Mouse (Mus musculus) lung, embryonic 15.5 days (tissue): ENCODE measurements around the gene Asna1. TPM values are rescaled to one million over a fixed set of nuclear protein-coding genes. Genes with fewer than 3 reads are reported as not detected.

Experiments used
- ATAC-seq: fragments of 200-750 bp; cut with Nextera tagmentation; 2 replicates; pipeline ENCODE4 v1.8.0; 2017; ENCODE audit warnings: moderate number of reproducible peaks, borderline replicate concordance; ENCODE audit not compliant: low FRiP score, low TSS enrichment; ENCODE audit errors: extremely low read depth
- H3K27ac ChIP-seq: fragments of 300-500 bp; sonication (generic); 2 replicates; pipeline ENCODE4 v1.5.1; 2015; ENCODE audit warnings: moderate library complexity, mild to moderate bottlenecking, inconsistent platforms
- H3K27me3 ChIP-seq: fragments of 300-500 bp; sonication (generic); 2 replicates; pipeline ENCODE4 v1.6.1; 2015; ENCODE audit warnings: inconsistent platforms
- H3K36me3 ChIP-seq: fragments of 300-500 bp; sonication (generic); 2 replicates; pipeline ENCODE4 v1.6.1; 2015; ENCODE audit warnings: inconsistent platforms
- H3K4me1 ChIP-seq: fragments of 300-500 bp; sonication (generic); 2 replicates; pipeline ENCODE4 v1.6.1; 2015; ENCODE audit warnings: inconsistent platforms
- H3K4me2 ChIP-seq: fragments of 300-500 bp; sonication (generic); 2 replicates; pipeline ENCODE4 v1.6.1; 2015; ENCODE audit warnings: inconsistent platforms, mild to moderate bottlenecking, moderate library complexity
- H3K4me3 ChIP-seq: fragments of 300-500 bp; sonication (generic); 2 replicates; pipeline ENCODE4 v1.5.1; 2015; ENCODE audit warnings: mild to moderate bottlenecking, inconsistent platforms
- H3K9ac ChIP-seq: fragments of 300-500 bp; sonication (generic); 2 replicates; pipeline ENCODE4 v1.6.1; 2015; ENCODE audit warnings: inconsistent platforms
- H3K9me3 ChIP-seq: fragments of 300-500 bp; sonication (generic); 2 replicates; pipeline ENCODE4 v1.6.1; 2016; ENCODE audit warnings: inconsistent platforms
- WGBS: fragments of 180-500 bp; shearing (Covaris S2); methylation state at CpG from one replicate; pipeline ENCODE4 v1.1.7; 2015; 5-methylcytosine and 5-hydroxymethylcytosine counted together
- polyA plus RNA-seq: library from polyadenylated mRNA; unstranded; fragments of >200 nt; fragmentation: Nextera tagmentation; extraction: Ambion mirVana; gene quantifications from 2 replicates; pipeline ENCODE4 v1.2.1, GENCODE M21; 2015

Gene Asna1
- polyA plus RNA-seq = 124 and 128 TPM in 2 replicates

DNA sequence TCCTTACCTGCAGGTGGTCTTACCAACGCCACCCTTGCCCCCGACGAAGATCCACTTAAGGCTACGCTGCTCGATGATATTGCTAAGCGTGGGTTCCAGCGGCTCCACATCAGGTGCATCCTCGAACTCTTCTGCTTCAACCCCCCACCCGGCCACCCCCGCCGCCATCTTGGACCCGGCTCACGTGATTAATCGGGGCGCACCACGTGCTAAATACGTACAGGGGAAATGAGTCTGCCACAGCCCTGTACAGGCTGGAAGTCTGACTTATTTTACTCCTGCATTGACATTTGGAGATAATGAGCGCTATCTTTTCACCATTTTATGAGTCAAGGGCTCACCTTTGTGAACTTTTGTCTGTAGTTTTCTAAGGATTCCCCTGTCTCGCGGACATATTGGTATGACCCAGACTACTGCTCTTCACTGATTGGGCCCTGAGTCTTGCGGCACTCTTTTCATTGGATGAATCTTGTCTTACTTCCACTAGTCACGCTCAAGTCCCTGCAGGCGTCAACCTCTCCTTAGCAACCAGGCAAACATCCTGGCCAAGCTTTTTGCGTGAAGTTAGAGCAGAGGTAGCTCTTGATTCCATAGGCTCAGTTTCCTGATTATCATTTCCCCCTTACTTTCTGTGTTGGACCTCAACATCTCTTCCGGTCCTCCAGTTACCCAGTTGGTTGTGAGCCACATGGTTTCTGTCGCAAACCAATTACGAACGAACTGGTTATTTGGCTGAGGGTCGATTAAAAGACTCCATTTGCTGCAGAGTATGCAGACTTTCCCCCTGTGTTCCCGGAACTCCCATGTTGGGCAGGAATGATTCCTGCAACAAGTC lies at the start of gene Asna1:
TSS of gene Asna1 (minus strand) at position 184 of the 835 bp plus-strand sequence.
- H3K36me3 ChIP-seq = peaks cover 45% of the 10 kb centered on the region
- peak; percentile 89 for ATAC-seq
- WGBS = 5% methylated on average over 30 of the region's 30 CpGs

DNA sequence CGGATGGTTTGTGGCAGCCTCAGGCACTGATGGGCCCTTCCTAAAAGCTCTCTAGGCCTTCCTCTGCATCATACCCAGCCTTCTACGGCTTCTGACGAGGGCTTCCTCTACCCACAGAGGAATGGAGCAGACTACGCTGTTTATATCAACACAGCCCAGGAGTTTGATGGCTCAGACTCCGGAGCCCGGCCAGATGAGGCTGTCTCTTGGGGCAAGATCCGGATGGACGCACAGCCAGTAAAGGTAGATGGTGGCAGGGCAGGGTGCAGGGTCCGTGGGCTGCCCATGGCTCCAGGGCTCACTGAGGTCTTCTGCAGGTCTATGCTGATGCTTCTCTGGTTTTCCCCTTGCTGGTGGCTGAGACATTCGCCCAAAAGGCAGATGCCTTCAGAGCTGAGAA lies 49.5 kb upstream of the Asna1 start:
- Histone ChIP-seq H3K36me3 (peaks cover 40% of the 10 kb centered on the region), H3K9me3 (no peaks in the 10 kb centered on the region), H3K27ac (no peak overlapping the region), H3K9ac (no peak overlapping the region), H3K4me2 (no peak overlapping the region), H3K4me3 (no peak overlapping the region), H3K4me1 (peaks cover 18% of the 10 kb centered on the region), H3K27me3 (no peaks in the 10 kb centered on the region)
- no peak for ATAC-seq
- 85% methylated on average over 10 of the region's 10 CpGs for WGBS

More for the DNA sequence above, at the start of gene Asna1:
- peak within 1 kb of the TSS; percentile 91 for H3K27ac ChIP-seq
- H3K4me3 ChIP-seq = peak within 1 kb of the TSS; percentile 95
- no peaks in the 10 kb centered on the region for H3K9me3 ChIP-seq
- H3K9ac ChIP-seq = peak within 1 kb of the TSS; percentile 80
- H3K27me3 ChIP-seq = no peaks in the 10 kb centered on the region
- H3K4me1 ChIP-seq = peaks cover 37% of the 10 kb centered on the region
- peak within 1 kb of the TSS; percentile 90 for H3K4me2 ChIP-seq

DNA sequence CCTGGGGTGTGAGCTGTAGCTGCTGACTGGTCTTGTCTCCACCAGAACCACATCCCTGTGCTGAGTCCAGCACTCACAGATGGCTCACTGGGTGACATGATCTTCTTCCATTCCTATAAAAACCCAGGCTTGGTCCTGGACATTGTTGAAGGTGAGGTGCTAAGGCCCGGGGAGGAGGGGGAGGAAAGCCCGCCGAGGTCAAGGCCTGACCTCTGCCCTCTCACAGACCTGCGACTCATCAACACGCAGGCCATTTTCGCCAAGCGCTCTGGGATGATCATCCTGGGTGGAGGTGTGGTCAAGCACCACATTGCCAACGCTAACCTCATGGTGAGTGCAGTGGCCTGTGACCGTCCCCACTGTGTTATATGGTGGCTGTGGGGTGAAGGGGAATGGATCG lies 49.1 kb upstream of the Asna1 start:
- no peak overlapping the region for H3K27ac ChIP-seq
- H3K4me3 ChIP-seq = no peak overlapping the region
- H3K36me3 ChIP-seq = peaks cover 40% of the 10 kb centered on the region
- H3K4me2 ChIP-seq = no peak overlapping the region
- peaks cover 18% of the 10 kb centered on the region for H3K4me1 ChIP-seq
- no peak overlapping the region for H3K9ac ChIP-seq
- H3K9me3 ChIP-seq = no peaks in the 10 kb centered on the region
- WGBS = 78% methylated on average over 10 of the region's 10 CpGs
- no peaks in the 10 kb centered on the region for H3K27me3 ChIP-seq
- no peak for ATAC-seq

DNA sequence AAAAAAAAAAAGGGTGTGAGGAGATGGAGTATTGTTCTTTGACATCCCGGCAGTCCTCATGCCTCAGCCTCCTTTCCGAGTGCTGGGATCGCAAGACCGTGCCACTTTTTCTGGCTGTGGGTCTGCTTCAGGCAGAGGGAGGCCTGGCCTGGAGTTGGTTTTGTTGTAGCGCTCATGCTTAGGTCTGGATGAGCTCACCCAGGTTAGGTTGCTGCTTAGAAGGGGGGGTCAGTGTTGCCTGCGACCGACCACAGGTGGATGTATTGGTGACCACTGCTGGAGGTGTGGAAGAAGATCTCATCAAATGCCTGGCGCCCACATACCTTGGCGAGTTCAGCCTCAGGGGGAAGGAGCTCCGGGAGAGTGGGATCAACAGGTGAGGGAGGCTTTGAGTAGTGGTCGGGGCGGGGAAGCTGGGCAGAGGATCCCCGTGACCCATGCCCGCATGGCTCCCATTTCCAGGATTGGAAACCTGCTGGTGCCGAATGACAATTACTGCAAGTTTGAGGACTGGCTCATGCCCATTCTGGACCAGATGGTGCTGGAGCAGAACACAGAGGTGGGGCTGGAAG lies 48.0 kb upstream of the Asna1 start:
- Histone ChIP-seq H3K9me3 (no peaks in the 10 kb centered on the region), H3K36me3 (peaks cover 34% of the 10 kb centered on the region), H3K4me2 (peak overlapping the region; percentile 72; the same call in 1 of the 2 replicates), H3K27me3 (no peaks in the 10 kb centered on the region), H3K4me1 (peaks cover 18% of the 10 kb centered on the region), H3K9ac (no peak overlapping the region), H3K27ac (no peak overlapping the region), H3K4me3 (no peak overlapping the region)
- ATAC-seq = no peak
- 87% methylated on average over 15 of the region's 15 CpGs for WGBS

DNA sequence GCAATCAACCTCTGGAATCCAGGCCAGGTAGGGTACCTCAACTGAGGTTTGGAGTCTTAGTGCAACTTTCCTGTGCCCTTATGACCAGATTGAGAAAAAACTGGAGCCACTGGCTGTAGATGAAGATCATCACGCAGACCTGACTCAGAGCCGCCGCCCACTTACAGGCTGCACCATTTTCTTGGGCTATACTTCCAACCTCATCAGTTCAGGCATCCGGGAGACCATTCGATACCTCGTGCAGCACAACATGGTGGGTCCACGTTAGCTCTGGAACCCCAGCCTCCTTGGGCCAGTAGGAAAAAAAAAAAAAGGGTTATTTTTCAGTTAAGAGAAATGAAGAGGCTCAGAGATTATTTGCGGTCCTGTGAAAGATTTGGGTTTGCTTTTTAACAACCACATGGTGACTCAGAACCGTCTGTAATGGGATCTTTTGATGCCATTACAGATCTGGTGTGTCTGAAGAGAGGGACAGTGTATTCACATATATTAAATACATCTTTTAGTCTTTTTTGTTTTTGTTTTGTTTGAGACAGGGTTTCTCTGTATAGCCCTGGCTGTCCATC lies 47.4 kb upstream of the Asna1 start:
- Histone ChIP-seq H3K27ac (peak overlapping the region; percentile 95), H3K9ac (peak overlapping the region; percentile 75), H3K4me3 (peak overlapping the region; percentile 80), H3K4me1 (peaks cover 18% of the 10 kb centered on the region), H3K9me3 (no peaks in the 10 kb centered on the region), H3K36me3 (peaks cover 34% of the 10 kb centered on the region), H3K27me3 (no peaks in the 10 kb centered on the region), H3K4me2 (peak overlapping the region; percentile 72)
- ATAC-seq = no peak
- WGBS = 29% methylated on average over 9 of the region's 9 CpGs

DNA sequence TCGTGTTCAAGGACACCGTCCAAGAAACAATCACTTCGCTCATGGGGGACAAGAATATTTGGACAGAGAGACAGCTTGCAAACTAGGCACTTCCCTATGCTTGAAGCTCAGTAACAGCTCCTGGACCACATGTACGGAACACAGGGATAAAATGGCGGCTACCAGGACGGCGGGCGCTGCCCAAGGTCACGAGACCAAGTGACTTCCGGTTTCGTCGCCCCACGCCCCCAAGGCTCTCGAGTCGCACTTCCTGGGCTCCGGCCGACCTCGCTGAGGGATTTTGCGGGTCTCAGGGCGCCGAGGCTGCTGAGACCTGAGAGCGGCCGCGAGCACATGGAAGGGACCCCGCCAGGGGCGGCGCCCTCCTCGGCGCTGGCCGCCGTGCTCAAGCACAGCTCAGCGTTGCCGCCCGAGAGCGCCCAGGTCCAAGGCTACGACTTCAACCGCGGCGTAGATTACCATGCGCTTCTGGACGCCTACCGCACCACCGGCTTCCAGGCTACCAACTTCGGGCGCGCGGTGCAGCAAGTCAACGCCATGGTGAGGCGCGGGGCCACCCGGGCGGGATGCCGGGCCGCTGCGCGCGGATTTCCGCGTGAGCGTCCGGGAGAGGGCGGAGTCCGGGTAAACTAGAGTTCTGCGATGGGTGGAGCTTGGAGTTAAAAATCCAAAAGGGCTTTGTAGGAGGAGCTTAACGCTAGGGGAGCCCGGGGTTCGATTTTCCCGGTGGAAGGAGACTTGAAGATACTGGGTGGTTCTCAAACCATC lies 46.6 kb upstream of the Asna1 start, which contains the start of gene Dhps:
TSS of gene Dhps (plus strand) at position 244 of the 768 bp plus-strand sequence.
- H3K4me2 ChIP-seq = peak within 1 kb of the TSS; percentile 72
- peak within 1 kb of the TSS; percentile 80 for H3K4me3 ChIP-seq
- peak within 1 kb of the TSS; percentile 75 for H3K9ac ChIP-seq

DNA sequence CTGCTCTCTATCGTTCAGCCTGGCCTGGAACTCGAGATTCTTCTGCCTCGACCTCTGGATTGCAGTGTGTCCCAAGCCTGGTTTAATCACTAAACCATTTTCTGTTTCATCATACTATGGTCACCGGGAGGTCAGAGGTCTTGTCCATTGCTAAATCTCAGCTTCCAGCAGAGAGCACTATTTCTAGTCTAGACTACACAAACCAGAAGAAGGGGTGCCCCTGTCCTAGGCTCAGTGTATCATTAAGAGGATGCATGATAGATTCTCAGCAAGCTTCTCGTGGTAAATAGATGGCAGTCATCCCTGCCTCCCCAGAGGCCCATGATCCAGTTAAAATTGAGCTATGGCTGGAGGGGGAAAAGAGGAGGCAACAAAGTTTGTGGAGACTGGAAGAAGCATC lies 46.0 kb upstream of the Asna1 start:
- no peak for ATAC-seq
- peak overlapping the region; percentile 72 for H3K4me2 ChIP-seq
- 71% methylated on average over 5 of the region's 5 CpGs for WGBS

More for the DNA sequence above, 46.6 kb upstream of the Asna1 start, which contains the start of gene Dhps:
- Histone ChIP-seq H3K4me1 (peaks cover 18% of the 10 kb centered on the region), H3K36me3 (peaks cover 32% of the 10 kb centered on the region), H3K27me3 (no peaks in the 10 kb centered on the region), H3K27ac (peak within 1 kb of the TSS; percentile 95), H3K9me3 (no peaks in the 10 kb centered on the region)
- under 1% methylated on average over 68 of the region's 68 CpGs for WGBS
- peak; percentile 88 for ATAC-seq

DNA sequence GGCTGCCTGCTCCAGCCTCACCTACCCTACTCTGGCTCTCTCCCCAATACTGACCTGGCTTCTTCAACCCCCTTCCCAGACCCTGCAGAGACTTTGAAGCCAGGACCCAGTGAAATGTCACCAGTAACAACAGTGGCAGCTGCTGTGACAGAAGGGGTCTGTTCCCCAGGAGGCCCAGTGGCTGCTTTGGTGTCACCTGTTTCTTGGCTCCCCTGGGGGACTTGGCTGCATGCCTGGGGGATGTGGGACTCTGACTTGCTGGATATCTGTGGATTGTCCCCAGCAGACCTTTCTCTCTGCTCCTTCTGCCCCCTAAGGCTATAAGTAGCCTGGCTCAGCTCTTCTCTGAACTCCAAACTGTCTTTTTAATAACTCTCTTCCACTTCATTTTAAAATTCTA lies 42.9 kb upstream of the Asna1 start, which contains the start of gene Gm5741:
TSS of gene Gm5741 (minus strand) at position 1 of the 400 bp plus-strand sequence.
- ATAC-seq = no peak
- no peaks in the 10 kb centered on the region for H3K27me3 ChIP-seq
- H3K9ac ChIP-seq = no peak within 1 kb of the TSS
- no peak within 1 kb of the TSS for H3K4me3 ChIP-seq
- H3K4me1 ChIP-seq = peaks cover 15% of the 10 kb centered on the region
- H3K9me3 ChIP-seq = no peaks in the 10 kb centered on the region
- no peak within 1 kb of the TSS for H3K4me2 ChIP-seq
- no peak within 1 kb of the TSS for H3K27ac ChIP-seq
- H3K36me3 ChIP-seq = 0 out of 2 replicates have a peak, but pooled peaks cover 7% of the 10 kb centered on the region

More for the DNA sequence above, 46.0 kb upstream of the Asna1 start:
- Histone ChIP-seq H3K4me1 (peaks cover 18% of the 10 kb centered on the region), H3K27ac (peak overlapping the region; percentile 95; the same call in 1 of the 2 replicates), H3K27me3 (no peaks in the 10 kb centered on the region), H3K9me3 (no peaks in the 10 kb centered on the region), H3K9ac (no peak overlapping the region), H3K4me3 (peak overlapping the region; percentile 80), H3K36me3 (peaks cover 31% of the 10 kb centered on the region)

DNA sequence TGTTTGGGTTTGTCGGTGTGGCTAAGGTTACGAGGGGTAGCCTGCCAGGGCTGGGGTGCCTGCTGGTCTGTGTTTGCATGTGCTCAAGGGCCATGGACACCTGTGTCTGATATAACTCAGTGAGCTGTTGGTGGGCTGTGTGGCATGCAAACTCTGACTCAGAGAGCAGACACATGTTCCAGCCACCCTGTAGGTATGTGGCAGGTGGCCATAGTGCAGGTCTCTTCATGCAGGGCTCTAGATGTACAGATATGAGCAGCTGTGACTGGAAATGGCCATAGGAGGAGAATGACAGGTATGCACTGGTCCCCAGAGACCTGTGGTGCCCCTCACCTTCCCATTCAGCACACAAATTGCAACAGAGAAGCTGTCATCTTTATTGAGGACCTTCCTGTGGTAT lies 42.1 kb upstream of the Asna1 start:
- ATAC-seq = no peak
- H3K4me2 ChIP-seq = no peak overlapping the region
- peaks cover 7% of the 10 kb centered on the region for H3K4me1 ChIP-seq
- H3K4me3 ChIP-seq = no peak overlapping the region
- 97% methylated on average over 2 of the region's 2 CpGs for WGBS
- H3K9me3 ChIP-seq = no peaks in the 10 kb centered on the region
- H3K36me3 ChIP-seq = 0 out of 2 replicates have a peak, but pooled peaks cover 7% of the 10 kb centered on the region
- H3K27ac ChIP-seq = no peak overlapping the region
- H3K27me3 ChIP-seq = no peaks in the 10 kb centered on the region
- H3K9ac ChIP-seq = no peak overlapping the region

DNA sequence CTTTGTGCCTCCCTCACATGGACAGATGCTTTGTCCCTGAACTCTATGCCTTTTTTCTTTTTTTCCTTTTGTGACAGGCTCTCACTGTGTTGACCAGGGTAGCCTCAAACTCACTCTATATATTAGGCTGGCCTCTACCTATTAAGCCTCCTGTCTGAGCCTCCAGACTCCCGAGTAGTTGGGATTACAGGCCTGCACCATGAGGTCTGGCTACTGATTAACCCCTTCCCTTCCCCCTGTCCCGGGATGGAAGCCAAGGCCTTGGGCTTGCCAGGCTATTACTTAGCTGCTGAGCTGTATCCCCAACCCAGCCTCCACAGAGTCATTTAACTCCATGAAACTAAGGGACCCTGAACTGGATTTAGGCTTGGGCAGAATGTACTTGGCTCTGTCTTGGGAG lies 40.1 kb upstream of the Asna1 start:
- Histone ChIP-seq H3K9me3 (no peaks in the 10 kb centered on the region), H3K4me2 (no peak overlapping the region), H3K4me3 (no peak overlapping the region), H3K36me3 (0 out of 2 replicates have a peak, but pooled peaks cover 7% of the 10 kb centered on the region), H3K27me3 (no peaks in the 10 kb centered on the region), H3K9ac (no peak overlapping the region), H3K27ac (no peak overlapping the region), H3K4me1 (peaks cover 8% of the 10 kb centered on the region)
- 36% methylated on average over 2 of the region's 2 CpGs for WGBS
- no peak for ATAC-seq

DNA sequence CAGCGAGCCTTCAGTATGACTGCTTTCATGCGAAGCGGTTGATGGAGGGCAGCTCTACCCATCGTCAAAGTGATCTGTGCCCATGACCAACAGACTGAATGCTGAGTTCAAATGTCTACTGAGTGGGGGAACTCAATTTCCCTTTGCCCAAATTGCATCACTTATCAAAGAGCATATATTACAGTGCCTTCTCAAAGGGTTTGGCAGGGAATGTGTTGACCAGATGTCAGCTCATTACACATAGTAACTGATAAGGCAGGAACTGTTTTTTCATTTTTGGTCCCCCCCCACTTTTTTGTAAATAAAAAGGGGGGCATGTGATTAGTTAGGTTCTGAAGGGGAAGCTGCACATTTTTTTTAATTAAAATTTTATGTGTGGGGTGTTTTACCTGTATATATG lies 37.5 kb upstream of the Asna1 start:
- Histone ChIP-seq H3K36me3 (0 out of 2 replicates have a peak, but pooled peaks cover 7% of the 10 kb centered on the region), H3K9me3 (no peaks in the 10 kb centered on the region), H3K4me3 (no peak overlapping the region), H3K27ac (no peak overlapping the region), H3K27me3 (no peaks in the 10 kb centered on the region), H3K4me1 (peaks cover 8% of the 10 kb centered on the region), H3K4me2 (no peak overlapping the region), H3K9ac (no peak overlapping the region)
- no peak for ATAC-seq
- WGBS = 95% methylated on average over 4 of the region's 4 CpGs
